Mouse (Mus musculus): ENCODE data around the gene Fam19a3. TPM values are rescaled to one million over a fixed set of nuclear protein-coding genes. Genes with fewer than 3 reads are reported as not detected.
"Not testable (repeated sequence)": the region's sequence is repeated elsewhere in the genome, so short reads cannot be mapped to it uniquely, and the experiment has no call there.

Fam19a3 gene
- total RNA-seq (2021) = 1 to 10 TPM in 1 of 2 experiments, under 1 TPM in 1; 0.60 to 1.2 TPM
- long read RNA-seq, experiment 1 = 0 reads
- long read RNA-seq, experiment 2 = 0 reads

DNA sequence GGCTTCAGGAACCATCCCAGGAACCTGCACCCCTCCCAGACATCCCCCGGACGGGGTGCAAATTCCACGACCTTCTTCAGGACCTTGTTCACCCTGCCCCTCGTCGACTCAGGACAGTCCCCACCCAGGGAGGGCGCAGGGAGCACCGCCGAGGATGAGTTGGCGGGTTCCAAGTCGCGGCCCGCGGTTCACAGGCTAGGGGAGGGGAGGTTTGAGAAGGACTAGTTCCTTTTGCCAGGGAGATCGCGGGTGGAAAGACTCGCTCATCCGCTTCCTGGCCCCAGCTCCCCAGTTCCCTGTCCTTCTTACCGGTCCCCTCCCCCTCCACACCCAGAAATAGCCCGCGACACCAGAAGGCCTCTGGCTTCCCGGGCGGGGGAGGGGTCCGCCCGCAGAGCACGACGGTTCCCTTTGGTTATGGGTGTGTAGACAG is at the start of gene Fam19a3:
Gene Fam19a3 (minus strand): TSS at position 370 of the 433 bp plus-strand sequence.
- peak in 1 of 2 experiments; percentile 25 for DNase-seq (ENCODE audit: low spot score in 2 of 2)

DNA sequence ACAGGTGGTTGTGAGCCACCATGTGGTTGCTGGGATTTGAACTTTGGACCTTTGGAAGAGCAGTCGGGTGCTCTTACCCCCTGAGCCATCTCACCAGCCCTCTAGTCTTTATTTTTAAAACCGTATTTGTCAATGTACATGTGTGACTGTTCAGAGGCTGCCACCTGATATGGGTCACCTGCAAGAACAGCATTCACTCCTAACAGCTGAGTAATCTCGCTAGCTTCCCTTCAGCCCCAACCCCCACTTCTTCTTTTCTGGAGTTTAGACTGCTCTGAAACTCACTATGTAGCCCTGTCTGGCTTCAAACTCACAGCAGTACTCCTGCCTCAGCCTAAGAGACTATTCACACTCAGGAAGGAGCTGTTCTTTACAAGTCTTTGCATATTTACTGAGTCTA is 40.8 kb upstream of the Fam19a3 start:
- DNase-seq (ENCODE audit: low spot score in 2 of 2) = no peak

GRCm38 (mm10) chr3:104820426-104820825 is 38.8 kb upstream of the Fam19a3 start:
- no peak for DNase-seq (ENCODE audit: low spot score in 2 of 2)

- no peak for DNase-seq (ENCODE audit: low spot score in 2 of 2)
Observed at GRCm38 (mm10) chr3:104818749-104819134, 37.1 kb upstream of the Fam19a3 start.

DNA sequence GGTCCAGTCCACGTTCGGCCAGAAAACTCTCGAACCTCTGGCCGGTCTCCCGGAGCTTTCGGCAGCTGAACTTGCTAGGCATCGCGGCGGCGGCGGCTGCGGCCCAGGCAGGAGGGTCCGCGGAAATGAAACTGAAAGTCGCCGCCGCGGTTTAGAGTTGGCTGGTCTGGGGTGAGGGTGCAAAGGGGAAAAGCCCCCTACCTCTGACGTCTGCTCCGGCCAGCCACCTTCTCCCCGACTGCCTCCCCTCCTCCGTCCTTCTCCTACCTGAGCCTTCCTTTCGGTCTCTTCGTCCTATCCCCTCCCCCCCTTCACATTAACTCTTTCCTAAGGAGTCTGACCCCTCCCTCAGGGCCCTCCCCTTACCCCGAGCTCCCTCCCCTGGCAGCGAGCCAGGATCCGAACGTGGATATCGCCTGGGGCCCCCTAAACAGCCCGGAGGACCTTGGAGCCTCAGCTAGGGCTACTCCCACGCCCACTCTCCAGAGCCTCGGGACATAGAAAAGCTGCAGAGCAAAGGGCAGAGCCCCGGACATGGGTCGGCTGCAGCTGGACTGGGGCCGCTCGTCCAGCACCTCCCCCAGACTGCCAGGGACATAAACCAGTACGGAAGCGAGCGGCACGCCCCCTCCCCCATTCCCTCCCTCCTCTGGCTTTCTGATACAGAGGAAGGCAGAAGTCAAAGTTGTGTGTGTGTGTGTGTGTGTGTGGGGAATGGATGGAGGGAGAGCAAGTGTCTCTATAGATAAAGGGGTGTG is 36.5 kb upstream of the Fam19a3 start, which contains the start of gene Mov10:
Gene Mov10 (minus strand): TSS at position 573 of the 758 bp plus-strand sequence.
- DNase-seq (ENCODE audit: low spot score in 2 of 2) = peak; percentile 61 to 67

DNA sequence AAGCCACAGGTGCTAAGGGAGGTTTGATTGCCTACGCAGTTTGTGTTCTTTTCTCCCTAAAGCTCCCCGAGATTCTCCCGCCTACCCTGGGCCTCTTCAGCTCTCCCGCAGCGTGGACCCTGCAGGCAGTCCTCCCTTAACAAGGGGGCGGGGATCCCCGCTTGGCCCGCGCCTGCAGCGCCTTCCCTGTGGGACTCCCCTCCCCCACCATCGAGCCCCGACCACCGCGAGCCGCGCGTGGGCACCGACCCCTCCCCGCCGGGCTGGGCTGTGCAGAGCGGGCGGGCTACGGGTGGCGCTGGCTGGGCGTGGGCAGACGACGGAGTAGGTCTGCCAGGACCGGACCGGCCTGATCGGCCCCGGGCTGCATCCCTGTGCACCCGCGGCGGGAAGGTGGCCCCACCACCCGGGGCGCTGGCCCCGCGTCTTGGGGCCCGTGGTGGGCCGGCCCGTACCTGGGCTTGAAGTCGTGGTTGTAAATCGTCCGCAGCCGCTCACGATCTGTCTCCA is 35.9 kb upstream of the Fam19a3 start:
- DNase-seq (ENCODE audit: low spot score in 2 of 2) = peak; percentile 60 to 64

- DNase-seq (ENCODE audit: low spot score in 2 of 2) = no peak
Observed at GRCm38 (mm10) chr3:104816130-104816529, 34.5 kb upstream of the Fam19a3 start.

GRCm38 (mm10) chr3:104815346-104815745 is 33.7 kb upstream of the Fam19a3 start:
- DNase-seq (ENCODE audit: low spot score in 2 of 2) = no peak

DNA sequence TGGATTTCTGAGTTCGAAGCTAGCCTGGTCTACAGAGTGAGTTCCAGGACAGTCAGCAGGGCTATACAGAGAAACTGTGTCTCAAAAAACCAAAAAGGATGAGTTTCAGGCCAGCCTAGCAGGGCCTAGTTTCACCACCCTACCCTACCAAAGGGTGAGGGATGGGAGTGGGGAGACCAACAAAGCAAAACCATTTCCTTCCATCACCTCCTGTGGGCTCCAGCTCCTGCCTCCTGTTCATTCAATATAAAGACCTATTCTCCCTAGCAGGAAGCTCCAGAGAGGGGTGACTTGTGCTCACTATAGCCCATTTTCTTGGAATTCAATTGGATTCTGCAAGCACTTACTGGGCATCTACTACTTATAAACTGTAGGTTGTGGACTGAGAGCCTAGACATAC is 33.1 kb upstream of the Fam19a3 start:
- no peak for DNase-seq (ENCODE audit: low spot score in 2 of 2)

DNA sequence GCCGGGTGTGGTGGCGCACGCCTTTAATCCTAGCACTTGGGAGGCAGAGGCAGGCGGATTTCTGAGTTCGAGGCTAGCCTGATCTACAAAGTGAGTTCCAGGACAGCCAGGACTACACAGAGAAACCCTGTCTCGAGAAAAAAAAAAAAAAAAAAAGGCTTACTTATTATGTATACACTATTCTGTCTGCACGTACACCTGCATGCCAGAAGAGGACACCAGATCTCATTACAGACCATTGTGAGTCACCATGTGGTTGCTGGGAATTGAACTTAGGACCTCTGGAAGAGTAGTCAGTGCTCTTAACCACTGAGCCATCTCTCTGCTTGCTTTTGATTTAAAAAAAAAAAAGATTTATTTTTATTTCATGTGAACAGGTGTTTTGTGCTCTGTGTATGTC is 31.6 kb upstream of the Fam19a3 start:
- DNase-seq (ENCODE audit: low spot score in 2 of 2) = not testable (repeated sequence)

DNA sequence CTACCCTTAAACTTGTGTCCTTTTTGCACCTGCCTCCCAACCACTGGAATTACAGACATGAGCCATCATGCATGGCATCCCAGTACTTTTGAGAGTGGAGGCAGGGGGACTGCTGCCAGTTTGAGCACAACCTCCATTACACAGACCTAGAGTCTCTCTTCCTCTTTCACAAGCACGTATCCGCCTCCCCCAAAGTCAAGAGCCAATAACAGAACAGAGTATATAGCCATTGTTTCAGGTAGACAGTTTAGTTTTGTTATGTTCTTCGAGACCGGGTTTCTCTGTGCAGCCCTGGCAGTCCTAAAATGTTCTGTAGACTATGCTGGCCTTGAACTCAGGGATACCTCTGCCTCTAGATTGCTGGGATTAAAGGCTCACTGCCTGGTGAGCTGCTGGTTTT is 30.6 kb upstream of the Fam19a3 start:
- no peak for DNase-seq (ENCODE audit: low spot score in 2 of 2)

DNA sequence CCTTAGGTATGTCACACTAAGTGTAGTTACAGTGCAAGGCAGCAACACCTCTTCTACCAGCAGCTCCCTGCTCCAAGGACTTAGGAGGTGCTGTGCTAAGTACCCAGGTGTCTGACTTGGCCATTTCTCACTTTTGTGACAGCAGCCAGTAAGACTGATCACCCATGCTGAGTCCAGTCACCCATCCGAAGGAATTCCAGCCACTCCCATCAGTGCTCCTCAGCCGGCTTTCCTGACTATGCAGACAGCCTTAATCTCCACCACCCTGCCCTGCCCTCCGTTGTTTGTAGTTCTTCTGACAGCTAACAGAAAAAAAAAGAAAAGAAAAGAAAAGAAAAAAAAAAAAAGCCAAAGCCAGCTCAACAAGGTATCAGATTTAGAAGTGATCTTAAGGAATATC is 30.1 kb upstream of the Fam19a3 start:
- no peak for DNase-seq (ENCODE audit: low spot score in 2 of 2)

DNA sequence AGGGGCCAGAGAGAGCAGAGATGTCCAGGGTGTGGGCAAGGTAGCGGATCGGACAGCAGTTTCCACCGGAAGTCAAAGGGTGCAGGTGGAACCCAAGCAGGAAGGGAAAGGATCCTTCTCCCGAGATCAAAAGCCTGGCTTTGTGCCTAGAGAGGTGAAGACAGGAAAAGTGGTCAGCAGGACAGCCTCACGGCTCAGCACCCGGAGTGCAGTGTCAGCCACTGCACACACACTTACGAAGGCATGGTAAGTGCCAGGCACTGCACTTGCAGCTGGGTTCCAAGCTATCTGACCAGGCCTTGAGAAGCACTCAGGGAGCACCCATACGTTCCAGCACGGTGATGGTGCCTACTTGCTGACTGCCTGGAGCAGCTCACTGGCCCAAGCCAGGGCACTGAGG is 23.9 kb upstream of the Fam19a3 start:
- DNase-seq (ENCODE audit: low spot score in 2 of 2) = no peak

DNA sequence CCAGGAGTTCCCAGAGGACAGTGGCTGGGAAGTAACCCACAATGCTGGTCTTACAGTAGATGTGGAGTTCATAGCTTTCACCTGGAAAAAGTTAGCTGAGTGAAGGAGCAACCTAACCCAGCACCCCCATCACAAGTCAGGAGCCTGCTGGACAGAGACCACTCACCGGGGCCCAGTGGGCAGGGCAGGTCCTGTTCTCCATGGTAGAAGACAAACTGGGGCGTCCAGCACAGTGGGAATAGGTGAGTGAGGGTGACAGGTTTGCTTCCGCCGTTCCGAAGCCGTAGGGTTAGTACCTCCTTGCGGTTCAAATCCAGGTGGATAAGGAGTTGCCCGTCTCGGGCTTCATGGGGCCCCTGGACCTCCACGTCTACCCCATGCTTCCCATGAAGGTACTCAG is 22.7 kb upstream of the Fam19a3 start:
- no peak for DNase-seq (ENCODE audit: low spot score in 2 of 2)

DNA sequence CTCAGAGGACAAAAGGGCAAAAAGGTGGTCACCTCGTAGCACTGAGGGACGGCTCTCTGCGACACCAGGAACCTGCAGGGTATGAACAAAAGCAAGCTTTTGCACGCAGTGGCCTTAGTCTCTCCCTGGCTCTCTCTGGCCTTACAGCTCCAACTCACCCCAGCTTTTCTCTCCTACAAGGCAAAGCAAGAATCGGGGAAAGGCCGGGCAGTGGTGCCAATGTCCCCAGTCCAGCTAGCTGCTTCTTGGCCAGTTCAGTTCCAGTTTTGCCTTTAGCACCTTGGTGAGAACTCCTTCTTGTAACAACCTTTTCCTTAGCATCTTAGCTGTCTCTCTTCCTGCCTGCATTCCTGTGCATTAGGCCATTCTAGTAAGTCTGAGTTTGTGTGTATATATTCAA is 19.8 kb upstream of the Fam19a3 start:
- no peak for DNase-seq (ENCODE audit: low spot score in 2 of 2)

DNA sequence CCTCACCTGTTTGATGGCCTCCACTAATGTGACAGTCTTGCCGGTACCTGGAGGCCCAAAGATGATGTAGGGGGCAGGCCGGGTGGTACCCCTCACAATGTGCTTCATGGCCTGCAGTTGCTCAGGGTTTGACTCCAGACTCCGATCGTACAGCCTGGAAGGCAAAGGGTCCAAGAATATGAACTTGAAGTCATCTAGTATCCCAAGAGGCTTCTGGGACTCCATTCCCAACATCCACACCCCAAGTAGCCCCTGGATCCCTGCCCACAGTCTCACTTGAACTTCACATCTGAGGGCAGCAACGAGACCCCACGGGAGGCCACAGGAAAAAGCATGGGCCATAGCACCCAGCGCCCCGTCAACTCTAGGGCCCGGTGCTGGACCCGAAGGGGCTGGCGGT is 19.0 kb upstream of the Fam19a3 start:
- DNase-seq (ENCODE audit: low spot score in 2 of 2) = no peak

GRCm38 (mm10) chr3:104796430-104797082 is 14.9 kb upstream of the Fam19a3 start:
- no peak for DNase-seq (ENCODE audit: low spot score in 2 of 2)

GRCm38 (mm10) chr3:104795661-104796340 is 14.2 kb upstream of the Fam19a3 start:
- peak in 1 of 2 experiments; percentile 28 for DNase-seq (ENCODE audit: low spot score in 2 of 2)

DNA sequence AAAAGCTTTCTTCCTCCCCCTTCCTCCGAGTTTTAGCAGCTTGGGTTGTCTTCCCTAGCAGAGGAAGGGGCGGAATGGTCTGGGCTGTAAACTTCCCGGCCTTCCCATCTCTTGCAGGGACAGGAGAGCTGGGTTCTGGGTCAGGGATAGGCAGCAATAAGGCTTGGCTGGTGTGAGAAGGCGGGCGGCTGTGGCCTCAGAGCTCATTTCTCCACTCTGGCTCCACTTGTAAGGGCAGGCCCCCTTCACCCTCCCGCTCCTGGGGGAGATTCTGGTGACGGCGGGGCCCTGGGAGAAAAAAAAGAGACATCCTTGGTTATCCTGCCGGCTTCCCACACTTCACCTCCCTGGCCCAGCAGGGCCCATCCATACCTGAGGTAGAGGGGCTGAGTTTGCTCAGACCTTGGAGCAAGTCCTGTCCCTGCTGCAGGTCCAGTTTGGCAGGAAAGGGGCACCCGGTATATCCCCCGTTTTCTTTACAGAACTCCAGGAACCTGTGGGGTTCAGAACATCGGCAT is 13.4 kb upstream of the Fam19a3 start:
- DNase-seq (ENCODE audit: low spot score in 2 of 2) = no peak

- DNase-seq (ENCODE audit: low spot score in 2 of 2) = peak; percentile 75 to 85
Observed at GRCm38 (mm10) chr3:104793871-104794828, 12.5 kb upstream of the Fam19a3 start.
